Mouse (Mus musculus): ENCODE results near the gene Tmem246. TPM values are rescaled to one million over a fixed set of nuclear protein-coding genes. Genes with fewer than 3 reads are reported as not detected.

Gene Tmem246
- polyA plus RNA-seq, 1 experiment from 2014 or later: 55.8 TPM

DNA sequence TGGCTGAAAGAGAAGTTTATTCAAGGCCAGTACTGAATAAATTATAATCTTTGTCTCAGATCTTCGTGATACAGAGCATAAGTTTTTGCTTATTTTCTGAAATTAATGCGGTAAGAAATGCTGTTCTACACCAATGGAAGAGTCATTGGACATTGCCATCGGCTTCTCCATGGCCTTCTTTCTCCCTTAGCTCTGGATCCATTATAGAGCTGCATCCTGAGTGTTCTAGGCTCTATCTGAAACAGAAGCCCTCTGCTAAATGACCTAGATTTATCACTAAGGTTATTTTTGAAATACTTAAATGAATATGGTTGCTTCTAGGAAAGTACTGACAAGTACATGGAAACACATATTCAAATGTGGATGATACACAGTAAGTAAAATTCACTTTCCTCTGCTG, 62.6 kb downstream of the Tmem246 start:
- no peak overlapping the region for H3K4me3 ChIP-seq
- peaks cover 23% of the 10 kb centered on the region for H3K36me3 ChIP-seq
- no peak overlapping the region for H3K4me2 ChIP-seq (replicated peaks)
- no peak overlapping the region for H3K27ac ChIP-seq (replicated peaks)
- WGBS: 91% methylated on average over 3 of the region's 3 CpGs
- H3K9ac ChIP-seq (replicated peaks): no peak overlapping the region
- peaks cover 4% of the 10 kb centered on the region; the same call in 1 of the 2 replicates for H3K9me3 ChIP-seq
- no peaks in the 10 kb centered on the region for H3K27me3 ChIP-seq
- no peaks in the 10 kb centered on the region for H3K4me1 ChIP-seq
- no peak for ATAC-seq (replicated peaks)

Other genes starting within 250 kb of the Tmem246 start
- not detected in 2 replicates for gene Acnat2, start 189.7 kb downstream of the Tmem246 start, polyA plus RNA-seq (2015; fragmentation: Nextera tagmentation; extraction: Ambion mirVana)
- not detected in 2 replicates for gene Acnat1, start 124.0 kb downstream of the Tmem246 start, polyA plus RNA-seq (2015; fragmentation: Nextera tagmentation; extraction: Ambion mirVana)
- gene Baat, start 91.3 kb downstream of the Tmem246 start, polyA plus RNA-seq (2015; fragmentation: Nextera tagmentation; extraction: Ambion mirVana): not detected in 2 replicates
- 76.1 and 77.7 TPM in 2 replicates for gene Mrpl50, start 76.8 kb downstream of the Tmem246 start, polyA plus RNA-seq (2015; fragmentation: Nextera tagmentation; extraction: Ambion mirVana)
- gene Zfp189, start 76.7 kb downstream of the Tmem246 start, polyA plus RNA-seq (2015; fragmentation: Nextera tagmentation; extraction: Ambion mirVana): 13.5 and 14.9 TPM in 2 replicates
- 0.18 TPM in 2 replicates for gene Aldob, start 48.3 kb downstream of the Tmem246 start, polyA plus RNA-seq (2015; fragmentation: Nextera tagmentation; extraction: Ambion mirVana)
- 57.2 and 60.1 TPM in 2 replicates for gene Rnf20, start 34.1 kb upstream of the Tmem246 start, polyA plus RNA-seq (2015; fragmentation: Nextera tagmentation; extraction: Ambion mirVana)
- 0.18 and 0.32 TPM in 2 replicates for gene Ppp3r2, start 84.1 kb upstream of the Tmem246 start, polyA plus RNA-seq (2015; fragmentation: Nextera tagmentation; extraction: Ambion mirVana)
- 7.5 and 7.7 TPM in 2 replicates for gene Grin3a, start 247.9 kb upstream of the Tmem246 start, polyA plus RNA-seq (2015; fragmentation: Nextera tagmentation; extraction: Ambion mirVana)

Data from forebrain, embryonic 15.5 days (tissue).